Mouse (Mus musculus): ENCODE measurements around the gene Syngr3. TPM values are rescaled to one million over a fixed set of nuclear protein-coding genes. Genes with fewer than 3 reads are reported as not detected.

The Syngr3 gene
- polyA plus RNA-seq, 1 experiment from 2014 or later = 3.2 TPM

GRCm38 (mm10) chr17:24638840-24639239, 50.9 kb downstream of the Syngr3 start:
- H3K9me3 ChIP-seq = no peaks in the 10 kb centered on the region
- 32% methylated on average over 9 of the region's 9 CpGs for WGBS
- peak overlapping the region; percentile 93 for H3K27ac ChIP-seq
- 0 out of 2 replicates have a peak, but pooled peaks have one; percentile 37 for ATAC-seq (ENCODE audit: insufficient number of reproducible peaks, low FRiP score, low TSS enrichment, low read depth)
- H3K36me3 ChIP-seq = peaks cover 28% of the 10 kb centered on the region
- peaks cover 47% of the 10 kb centered on the region for H3K4me1 ChIP-seq
- H3K9ac ChIP-seq = no peak overlapping the region
- no peak overlapping the region for H3K4me3 ChIP-seq
- no peaks in the 10 kb centered on the region for H3K27me3 ChIP-seq
- no peak overlapping the region for H3K4me2 ChIP-seq

GRCm38 (mm10) chr17:24638214-24638613, 51.5 kb downstream of the Syngr3 start:
- Histone ChIP-seq H3K27me3 (no peaks in the 10 kb centered on the region), H3K4me3 (no peak overlapping the region), H3K9me3 (no peaks in the 10 kb centered on the region), H3K27ac (peak overlapping the region; percentile 93), H3K4me2 (no peak overlapping the region), H3K9ac (no peak overlapping the region), H3K36me3 (peaks cover 28% of the 10 kb centered on the region), H3K4me1 (peaks cover 52% of the 10 kb centered on the region)
- no peak for ATAC-seq (ENCODE audit: insufficient number of reproducible peaks, low FRiP score, low TSS enrichment, low read depth)
- 93% methylated on average over 4 of the region's 4 CpGs for whole genome bisulfite sequencing

- WGBS = 77% methylated on average over 5 of the region's 5 CpGs
- no peak for ATAC-seq (ENCODE audit: insufficient number of reproducible peaks, low FRiP score, low TSS enrichment, low read depth)
- H3K9ac ChIP-seq = no peak overlapping the region
Observed at GRCm38 (mm10) chr17:24636781-24637481, 52.8 kb downstream of the Syngr3 start.

GRCm38 (mm10) chr17:24635694-24636093, 54.1 kb downstream of the Syngr3 start:
- no peaks in the 10 kb centered on the region for H3K27me3 ChIP-seq
- ATAC-seq (ENCODE audit: insufficient number of reproducible peaks, low FRiP score, low TSS enrichment, low read depth) = no peak
- WGBS = 92% methylated on average over 5 of the region's 5 CpGs
- H3K27ac ChIP-seq = no peak overlapping the region
- peaks cover 18% of the 10 kb centered on the region for H3K36me3 ChIP-seq
- peaks cover 57% of the 10 kb centered on the region for H3K4me1 ChIP-seq
- H3K4me2 ChIP-seq = no peak overlapping the region
- no peak overlapping the region for H3K4me3 ChIP-seq
- no peaks in the 10 kb centered on the region for H3K9me3 ChIP-seq
- no peak overlapping the region for H3K9ac ChIP-seq

More at GRCm38 (mm10) chr17:24636781-24637481, 52.8 kb downstream of the Syngr3 start:
- H3K27ac ChIP-seq = no peak overlapping the region
- no peaks in the 10 kb centered on the region for H3K27me3 ChIP-seq
- H3K36me3 ChIP-seq = peaks cover 24% of the 10 kb centered on the region
- H3K4me1 ChIP-seq = peaks cover 54% of the 10 kb centered on the region
- H3K9me3 ChIP-seq = no peaks in the 10 kb centered on the region
- no peak overlapping the region for H3K4me3 ChIP-seq
- H3K4me2 ChIP-seq = no peak overlapping the region

Other genes starting within 250 kb of the Syngr3 start
- gene Dnase1l2, start 246.8 kb downstream of the Syngr3 start, polyA plus RNA-seq (2015; fragmentation: Nextera tagmentation; extraction: Ambion mirVana) = 13.3 and 16.6 TPM in 2 replicates
- 36.3 and 37.5 TPM in 2 replicates for gene E4f1, start 219.6 kb downstream of the Syngr3 start, polyA plus RNA-seq (2015; fragmentation: Nextera tagmentation; extraction: Ambion mirVana)
- 47.9 and 51.1 TPM in 2 replicates for gene Pgp, start 219.6 kb downstream of the Syngr3 start, polyA plus RNA-seq (2015; fragmentation: Nextera tagmentation; extraction: Ambion mirVana)
- gene Bricd5, start 216.1 kb downstream of the Syngr3 start, polyA plus RNA-seq (2015; fragmentation: Nextera tagmentation; extraction: Ambion mirVana) = not detected in 2 replicates
- gene Mlst8, start 210.9 kb downstream of the Syngr3 start, polyA plus RNA-seq (2015; fragmentation: Nextera tagmentation; extraction: Ambion mirVana) = 26.2 and 30.5 TPM in 2 replicates
- gene Caskin1, start 201.4 kb downstream of the Syngr3 start, polyA plus RNA-seq (2015; fragmentation: Nextera tagmentation; extraction: Ambion mirVana) = 2.8 and 3.0 TPM in 2 replicates
- gene Traf7, start 162.0 kb downstream of the Syngr3 start, polyA plus RNA-seq (2015; fragmentation: Nextera tagmentation; extraction: Ambion mirVana) = 89.8 and 104 TPM in 2 replicates
- 3.0 and 3.8 TPM in 2 replicates for gene Rab26, start 155.7 kb downstream of the Syngr3 start, polyA plus RNA-seq (2015; fragmentation: Nextera tagmentation; extraction: Ambion mirVana)
- gene Pkd1, start 140.1 kb downstream of the Syngr3 start, polyA plus RNA-seq (2015; fragmentation: Nextera tagmentation; extraction: Ambion mirVana) = 32.1 and 37.9 TPM in 2 replicates
- gene Tsc2, start 57.3 kb downstream of the Syngr3 start, polyA plus RNA-seq (2015; fragmentation: Nextera tagmentation; extraction: Ambion mirVana) = 49.9 and 54.0 TPM in 2 replicates
- 20.9 and 21.3 TPM in 2 replicates for gene Nthl1, start 57.3 kb downstream of the Syngr3 start, polyA plus RNA-seq (2015; fragmentation: Nextera tagmentation; extraction: Ambion mirVana)
- 56.5 and 57.7 TPM in 2 replicates for gene Slc9a3r2, start 39.6 kb downstream of the Syngr3 start, polyA plus RNA-seq (2015; fragmentation: Nextera tagmentation; extraction: Ambion mirVana)
- not detected in 2 replicates for gene Npw, start 31.5 kb downstream of the Syngr3 start, polyA plus RNA-seq (2015; fragmentation: Nextera tagmentation; extraction: Ambion mirVana)
- gene Zfp598, start 20.3 kb downstream of the Syngr3 start, polyA plus RNA-seq (2015; fragmentation: Nextera tagmentation; extraction: Ambion mirVana) = 21.4 and 22.1 TPM in 2 replicates
- gene Gfer, start 6.2 kb upstream of the Syngr3 start, polyA plus RNA-seq (2015; fragmentation: Nextera tagmentation; extraction: Ambion mirVana) = 32.8 and 33.8 TPM in 2 replicates
- gene Noxo1, start 6.3 kb upstream of the Syngr3 start, polyA plus RNA-seq (2015; fragmentation: Nextera tagmentation; extraction: Ambion mirVana) = 1.8 and 2.9 TPM in 2 replicates
- 57.3 and 59.0 TPM in 2 replicates for gene Tbl3, start 17.7 kb upstream of the Syngr3 start, polyA plus RNA-seq (2015; fragmentation: Nextera tagmentation; extraction: Ambion mirVana)
- 0.29 TPM in 1 of 2 replicates, not detected in the other for gene Rnf151, start 28.1 kb upstream of the Syngr3 start, polyA plus RNA-seq (2015; fragmentation: Nextera tagmentation; extraction: Ambion mirVana)
- 1,428 and 1,497 TPM in 2 replicates for gene Rps2, start 28.2 kb upstream of the Syngr3 start, polyA plus RNA-seq (2015; fragmentation: Nextera tagmentation; extraction: Ambion mirVana)
- 208 and 226 TPM in 2 replicates for gene Ndufb10, start 34.5 kb upstream of the Syngr3 start, polyA plus RNA-seq (2015; fragmentation: Nextera tagmentation; extraction: Ambion mirVana)
- 0.30 TPM in 1 of 2 replicates, not detected in the other for gene Rpl3l, start 37.9 kb upstream of the Syngr3 start, polyA plus RNA-seq (2015; fragmentation: Nextera tagmentation; extraction: Ambion mirVana)
- 25.9 and 26.8 TPM in 2 replicates for gene Msrb1, start 46.7 kb upstream of the Syngr3 start, polyA plus RNA-seq (2015; fragmentation: Nextera tagmentation; extraction: Ambion mirVana)
- gene Hs3st6, start 63.0 kb upstream of the Syngr3 start, polyA plus RNA-seq (2015; fragmentation: Nextera tagmentation; extraction: Ambion mirVana) = 5.2 and 5.7 TPM in 2 replicates
- gene Meiob, start 114.3 kb upstream of the Syngr3 start, polyA plus RNA-seq (2015; fragmentation: Nextera tagmentation; extraction: Ambion mirVana) = not detected in 2 replicates
- 37.7 and 43.3 TPM in 2 replicates for gene Hagh, start 150.2 kb upstream of the Syngr3 start, polyA plus RNA-seq (2015; fragmentation: Nextera tagmentation; extraction: Ambion mirVana)
- gene Fahd1, start 160.4 kb upstream of the Syngr3 start, polyA plus RNA-seq (2015; fragmentation: Nextera tagmentation; extraction: Ambion mirVana) = 19.0 and 19.6 TPM in 2 replicates
- 0.29 and 0.58 TPM in 2 replicates for gene Igfals, start 176.0 kb upstream of the Syngr3 start, polyA plus RNA-seq (2015; fragmentation: Nextera tagmentation; extraction: Ambion mirVana)
- 47.7 and 49.6 TPM in 2 replicates for gene Nubp2, start 196.4 kb upstream of the Syngr3 start, polyA plus RNA-seq (2015; fragmentation: Nextera tagmentation; extraction: Ambion mirVana)
- gene Spsb3, start 196.7 kb upstream of the Syngr3 start, polyA plus RNA-seq (2015; fragmentation: Nextera tagmentation; extraction: Ambion mirVana) = 41.7 and 43.7 TPM in 2 replicates
- gene Eme2, start 205.1 kb upstream of the Syngr3 start, polyA plus RNA-seq (2015; fragmentation: Nextera tagmentation; extraction: Ambion mirVana) = 27.4 and 29.9 TPM in 2 replicates
- 81.9 and 86.9 TPM in 2 replicates for gene Mrps34, start 205.2 kb upstream of the Syngr3 start, polyA plus RNA-seq (2015; fragmentation: Nextera tagmentation; extraction: Ambion mirVana)
- gene Nme3, start 206.5 kb upstream of the Syngr3 start, polyA plus RNA-seq (2015; fragmentation: Nextera tagmentation; extraction: Ambion mirVana) = 31.9 and 36.0 TPM in 2 replicates
- gene Mapk8ip3, start 247.0 kb upstream of the Syngr3 start, polyA plus RNA-seq (2015; fragmentation: Nextera tagmentation; extraction: Ambion mirVana) = 29.5 and 30.6 TPM in 2 replicates